Mouse (Mus musculus): ENCODE measurements at regions not wholly inside any gene's neighbourhood (a gene's known extent, or its start where the extent isn't known, plus 50 kb on each side); places are given as distances from the start of the nearest gene placed in this dataset.
"Not testable (repeated sequence)": the region's sequence is repeated elsewhere in the genome, so short reads cannot be mapped to it uniquely, and the experiment has no call there.

- DNase-seq: no peak
These were observed 117.6 kb upstream of the Cpm start for GRCm38 (mm10) chr10:117511483-117512406.

GRCm38 (mm10) chr10:117510529-117511482, 118.5 kb upstream of the Cpm start:
- no peak for DNase-seq

GRCm38 (mm10) chr10:117510224-117510486, 119.1 kb upstream of the Cpm start:
- no peak for DNase-seq

GRCm38 (mm10) chr10:117509431-117510223, 119.7 kb upstream of the Cpm start:
- DNase-seq: no peak

DNA sequence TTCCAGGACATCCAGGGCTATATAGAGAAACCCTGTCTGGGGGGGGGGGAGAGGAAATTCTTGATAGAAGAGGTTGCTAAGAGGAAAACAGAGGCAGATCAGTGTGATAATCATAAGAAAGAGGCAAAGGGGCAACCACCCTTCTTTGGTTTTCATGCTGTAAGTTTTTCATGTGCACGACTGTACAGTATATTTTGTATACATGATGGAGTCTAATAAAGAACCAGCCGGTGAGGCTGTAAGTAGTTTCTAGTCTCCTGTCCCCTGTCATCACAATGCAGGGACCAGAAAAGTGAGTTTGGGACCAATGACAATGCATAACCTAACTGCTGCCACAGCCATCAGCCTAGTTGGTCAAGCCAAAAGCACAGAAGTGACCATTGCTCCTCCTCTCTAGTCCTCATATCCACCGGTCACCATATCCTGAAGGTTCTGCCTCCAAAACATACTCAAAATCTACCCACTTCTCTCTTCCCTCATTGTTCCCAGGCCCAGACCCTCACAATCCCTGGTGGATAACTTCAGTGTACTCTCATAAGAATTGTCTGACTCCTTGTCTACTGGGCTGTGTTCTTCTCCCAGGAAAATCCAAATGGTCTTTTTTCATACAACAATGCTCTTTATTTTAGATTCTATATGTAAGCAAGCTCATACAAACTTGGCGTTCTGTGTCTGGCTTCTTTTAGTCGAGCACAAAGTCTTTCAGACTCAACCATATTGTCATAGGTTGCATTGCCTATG, 122.9 kb upstream of the Cpm start:
- DNase-seq: no peak

DNA sequence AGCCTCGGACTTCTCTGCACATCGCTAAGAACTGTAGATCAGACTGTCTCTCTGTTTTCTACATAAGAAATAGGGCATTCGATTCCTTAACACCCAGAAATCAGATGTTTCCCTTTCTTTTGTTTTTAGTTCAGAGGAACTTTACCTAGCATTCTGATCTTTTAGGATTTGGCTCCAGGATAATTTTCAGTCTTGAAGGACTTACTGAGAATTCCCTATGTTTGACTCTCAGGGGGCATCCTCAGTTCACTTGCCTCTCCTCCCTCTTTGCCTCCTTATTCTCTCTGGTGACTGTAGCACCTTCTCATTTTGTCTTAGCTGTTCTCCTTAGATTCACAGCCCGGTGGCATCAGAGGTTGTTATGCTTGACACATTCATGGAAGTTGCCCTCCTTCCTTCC, 123.8 kb upstream of the Cpm start:
- DNase-seq: no peak

DNA sequence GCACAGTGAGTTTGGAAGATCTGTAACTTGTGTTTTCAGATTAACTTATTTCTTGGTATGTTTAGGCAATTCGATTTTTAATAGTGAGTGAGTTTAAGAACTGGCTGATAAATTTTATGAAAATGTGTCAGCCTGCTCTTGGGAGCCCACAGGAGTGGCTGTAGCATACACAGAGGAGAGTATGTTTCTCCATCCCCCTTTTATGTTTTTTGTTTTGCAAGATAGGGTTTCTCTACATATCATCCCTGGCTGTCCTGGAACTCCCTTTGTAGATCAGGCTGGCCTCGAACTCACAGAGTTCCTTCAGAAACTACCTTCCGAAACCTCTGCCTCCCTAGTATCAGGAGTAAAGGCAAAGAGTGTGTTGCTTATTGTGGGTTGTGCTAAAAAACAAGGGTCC, 124.2 kb upstream of the Cpm start:
- DNase-seq: no peak

GRCm38 (mm10) chr10:117504267-117504902, 124.6 kb upstream of the Cpsf6 start:
- no peak for DNase-seq

- no peak for DNase-seq
These were observed 123.7 kb upstream of the Cpsf6 start for GRCm38 (mm10) chr10:117503222-117504184.

- DNase-seq: no peak
These were observed 122.9 kb upstream of the Cpsf6 start for GRCm38 (mm10) chr10:117502731-117503130.

- DNase-seq: no peak
These were observed 122.3 kb upstream of the Cpsf6 start for GRCm38 (mm10) chr10:117502135-117502534.

GRCm38 (mm10) chr10:117501426-117501825, 121.6 kb upstream of the Cpsf6 start:
- DNase-seq: no peak

- DNase-seq: no peak
These were observed 120.8 kb upstream of the Cpsf6 start for GRCm38 (mm10) chr10:117500457-117501108.

GRCm38 (mm10) chr10:117499864-117500453, 120.1 kb upstream of the Cpsf6 start:
- no peak for DNase-seq

- no peak for DNase-seq
These were observed 119.5 kb upstream of the Cpsf6 start for GRCm38 (mm10) chr10:117499177-117499863.

- no peak for DNase-seq
These were observed 118.7 kb upstream of the Cpsf6 start for GRCm38 (mm10) chr10:117498497-117498896.

GRCm38 (mm10) chr10:117497565-117498256, 117.9 kb upstream of the Cpsf6 start:
- no peak for DNase-seq

DNA sequence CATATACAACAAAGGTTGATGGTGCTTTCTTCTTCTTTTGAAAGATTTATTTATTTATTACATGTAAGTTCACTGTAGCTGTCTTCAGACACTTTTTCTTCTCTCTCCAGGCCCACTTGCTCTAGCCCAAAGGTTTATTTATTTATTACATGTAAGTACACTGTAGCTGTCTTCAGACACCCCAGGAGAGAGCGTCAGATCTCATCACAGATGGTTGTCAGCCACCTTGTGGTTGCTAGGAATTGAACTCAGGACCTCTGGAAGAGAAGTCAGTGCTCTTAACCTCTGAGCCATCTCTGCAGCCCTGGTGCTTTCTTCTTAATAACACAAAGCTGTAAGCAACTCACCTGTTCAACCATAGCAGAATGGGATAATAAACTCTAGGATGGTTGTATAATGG, 117.3 kb upstream of the Cpsf6 start:
- DNase-seq: not testable (repeated sequence)

Measured in layer of hippocampus, adult 9-11 months (tissue).